Mouse (Mus musculus): ENCODE measurements at regions not wholly inside any gene's neighbourhood (a gene's known extent, or its start where the extent isn't known, plus 50 kb on each side); places are given as distances from the start of the nearest gene placed in this dataset.
"Not testable (repeated sequence)": the region's sequence is repeated elsewhere in the genome, so short reads cannot be mapped to it uniquely, and the experiment has no call there.

DNA sequence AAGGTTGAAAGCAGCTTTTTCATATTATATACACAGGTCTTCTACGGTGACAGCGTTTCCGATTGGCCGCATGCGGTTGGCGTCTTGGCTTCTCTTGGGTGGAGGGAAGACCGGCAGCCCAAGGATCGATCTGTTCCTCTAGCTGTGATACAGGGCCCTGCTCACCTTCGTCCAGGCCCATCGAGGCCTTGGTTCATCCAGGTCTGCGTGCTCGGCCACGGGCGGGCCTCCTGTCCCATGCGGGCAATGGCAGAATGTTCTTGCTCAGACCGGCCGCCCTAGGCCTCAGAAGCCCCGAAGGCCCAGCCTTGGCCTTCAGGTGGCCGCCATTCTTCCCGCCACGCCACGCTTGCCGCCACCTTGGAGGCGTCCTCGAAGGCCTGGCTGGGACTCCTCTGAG is 194.4 kb upstream of the Ppp6c start:
- DNase-seq (ENCODE audit: low spot score in 2 of 2) = no peak

- no peak for DNase-seq (ENCODE audit: low spot score in 2 of 2)
Measured at GRCm38 (mm10) chr2:39400336-39400735, 174.1 kb upstream of the Ppp6c start.

- no peak for DNase-seq (ENCODE audit: low spot score in 2 of 2)
Measured at GRCm38 (mm10) chr2:39399523-39399922, 173.3 kb upstream of the Ppp6c start.

GRCm38 (mm10) chr2:39394643-39395042 is 168.4 kb upstream of the Ppp6c start:
- no peak for DNase-seq (ENCODE audit: low spot score in 2 of 2)

GRCm38 (mm10) chr2:39377264-39377663 is 151.0 kb upstream of the Ppp6c start:
- DNase-seq (ENCODE audit: low spot score in 2 of 2) = no peak

DNA sequence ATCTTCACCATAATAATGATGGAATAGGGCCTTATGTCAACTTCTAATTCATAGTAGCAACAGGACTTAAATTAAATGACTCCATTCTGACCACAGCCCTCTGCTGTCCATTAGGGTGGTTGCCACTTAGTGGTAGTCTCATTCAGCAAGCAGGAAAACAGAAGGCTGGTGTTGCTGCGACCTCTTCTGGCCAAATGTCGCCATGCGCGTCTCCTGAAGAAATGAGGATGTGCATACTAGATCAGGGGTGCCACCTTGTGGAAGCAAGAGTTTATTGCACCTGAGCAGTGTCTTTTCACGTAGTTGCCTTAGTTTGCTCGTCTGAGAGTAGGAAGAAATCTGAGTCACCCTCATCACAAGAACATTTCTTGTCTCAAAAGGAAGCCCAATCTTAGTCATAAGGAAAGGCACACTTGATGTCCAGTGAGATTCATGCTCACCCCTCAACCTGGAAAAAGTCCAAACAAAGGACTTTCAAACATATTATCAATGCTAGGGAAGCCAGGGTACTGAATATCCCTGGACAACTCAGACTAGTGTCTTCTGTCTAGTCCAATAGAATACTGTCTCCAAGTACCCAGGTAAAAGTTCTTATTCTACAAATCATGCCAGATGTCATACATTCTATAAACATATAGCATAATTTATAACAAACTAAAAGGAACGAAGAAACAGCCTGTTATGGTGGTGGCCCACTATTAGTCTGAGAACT is 147.0 kb upstream of the Ppp6c start:
- peak; percentile 84 to 89 for DNase-seq (ENCODE audit: low spot score in 2 of 2)

DNA sequence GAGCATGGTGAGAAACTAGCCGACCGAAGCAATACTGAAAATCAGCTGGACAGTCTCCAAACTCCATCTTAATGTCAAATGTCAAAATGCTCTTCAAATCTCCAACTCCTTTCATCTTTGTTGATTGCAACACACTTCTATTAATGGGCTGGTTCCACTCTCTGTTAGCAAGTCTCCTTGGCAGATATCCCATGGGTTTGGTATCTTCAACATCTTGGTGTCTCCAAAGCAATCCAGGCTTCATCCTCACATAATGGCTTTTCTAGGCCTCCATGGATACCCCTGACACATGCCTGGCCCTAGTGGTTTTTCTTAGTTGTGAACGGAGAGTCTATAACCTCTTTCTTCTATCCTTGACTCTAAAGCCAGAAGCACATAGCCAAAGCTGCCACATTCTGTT is 118.0 kb upstream of the Ppp6c start:
- DNase-seq (ENCODE audit: low spot score in 2 of 2) = no peak

GRCm38 (mm10) chr2:39340406-39340805 is 114.2 kb upstream of the Ppp6c start:
- no peak for DNase-seq (ENCODE audit: low spot score in 2 of 2)

DNA sequence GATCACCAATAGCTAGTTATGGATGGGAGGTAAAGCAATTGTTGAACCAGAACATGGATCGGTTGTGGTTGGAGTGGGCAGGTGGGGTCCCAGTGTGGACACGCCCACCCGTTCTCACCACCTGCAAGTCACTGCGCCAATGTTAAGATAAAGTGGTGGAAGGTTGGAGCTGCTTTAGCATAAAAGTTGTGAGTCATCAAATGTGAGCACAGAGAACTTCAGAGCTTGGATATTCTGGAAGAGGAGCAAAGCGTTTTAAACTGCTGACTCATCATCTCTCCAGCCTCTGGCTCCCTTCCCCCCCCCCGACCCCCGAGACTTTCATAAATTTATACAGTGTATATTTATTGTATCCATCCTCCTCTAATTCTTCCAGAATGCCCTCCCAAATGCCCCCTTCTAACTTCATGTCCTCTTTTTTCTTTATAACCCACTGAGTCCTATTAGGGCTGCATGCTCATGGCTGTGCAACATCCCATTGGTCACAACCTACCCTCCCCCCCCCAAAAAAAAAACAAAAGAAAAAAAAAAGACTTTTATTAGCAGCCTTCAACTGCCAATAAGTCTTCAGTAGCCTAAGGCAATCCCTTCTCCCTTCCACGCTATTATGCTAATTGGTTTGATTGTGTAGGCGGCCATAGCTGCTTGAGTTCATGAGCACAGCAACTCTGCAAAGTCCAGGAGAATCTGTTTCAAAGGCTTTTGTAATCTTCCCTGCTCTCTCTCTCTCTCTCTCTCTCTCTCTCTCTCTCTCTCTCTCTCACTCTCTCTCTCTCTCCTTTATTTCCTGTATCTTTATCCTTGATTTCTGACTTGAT is 112.8 kb upstream of the Ppp6c start:
- no peak for DNase-seq (ENCODE audit: low spot score in 2 of 2)

DNA sequence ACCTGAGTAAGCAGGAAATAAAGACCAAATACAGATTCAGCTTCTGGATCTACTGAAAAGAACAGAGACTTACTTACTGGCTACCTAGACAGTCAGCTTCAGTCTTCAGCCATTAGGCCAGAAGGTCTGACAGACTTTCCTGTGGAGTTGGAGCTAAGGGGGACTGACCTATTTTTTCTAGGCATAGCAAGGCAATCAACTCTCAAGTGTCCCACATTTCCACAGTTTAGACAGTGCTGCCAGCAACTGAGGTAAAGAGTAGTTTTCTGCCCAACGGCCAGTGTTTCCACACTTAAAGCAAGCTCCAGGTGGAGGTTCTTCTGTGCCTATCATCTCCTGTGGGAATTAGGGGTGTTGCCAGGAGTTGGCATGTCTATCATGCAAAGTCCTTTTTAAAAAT is 111.3 kb upstream of the Ppp6c start:
- no peak for DNase-seq (ENCODE audit: low spot score in 2 of 2)

DNA sequence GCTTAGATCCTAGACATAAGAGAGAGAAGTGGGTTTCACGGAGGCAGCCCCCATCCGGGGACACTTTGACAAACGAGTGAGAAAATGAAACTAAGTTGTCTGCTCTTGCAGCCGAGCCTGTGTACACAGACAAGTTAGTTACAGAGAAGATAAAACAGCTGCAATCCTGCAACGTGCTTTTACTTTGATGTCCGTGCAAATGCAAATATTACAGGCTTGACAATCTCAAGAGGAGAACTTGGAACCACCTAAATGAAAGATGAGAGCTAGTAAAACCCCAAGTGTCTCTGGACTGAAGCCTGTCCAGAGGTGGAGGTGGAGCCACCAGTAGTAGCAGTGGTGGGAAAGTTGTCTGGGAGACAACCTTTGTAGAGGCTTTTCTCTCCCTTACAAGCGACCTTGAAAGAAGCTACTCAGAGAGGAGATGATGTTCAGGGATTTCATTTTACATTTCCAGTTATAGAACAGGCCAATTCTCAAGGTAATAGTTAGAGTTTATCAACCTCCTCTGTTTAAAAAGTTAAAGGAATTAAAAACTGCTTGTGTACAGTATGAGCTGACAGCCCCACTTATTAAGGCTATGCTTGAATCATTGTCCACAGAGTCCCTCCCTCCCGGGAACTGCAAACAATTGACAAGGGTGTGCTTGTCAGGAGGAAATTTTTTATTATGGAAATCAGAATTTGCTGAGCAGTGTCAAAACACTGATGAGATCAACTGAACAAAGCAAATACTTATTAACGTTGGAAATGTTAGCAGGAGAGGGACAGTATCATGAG is 99.7 kb upstream of the Ppp6c start:
- DNase-seq (ENCODE audit: low spot score in 2 of 2) = no peak

DNA sequence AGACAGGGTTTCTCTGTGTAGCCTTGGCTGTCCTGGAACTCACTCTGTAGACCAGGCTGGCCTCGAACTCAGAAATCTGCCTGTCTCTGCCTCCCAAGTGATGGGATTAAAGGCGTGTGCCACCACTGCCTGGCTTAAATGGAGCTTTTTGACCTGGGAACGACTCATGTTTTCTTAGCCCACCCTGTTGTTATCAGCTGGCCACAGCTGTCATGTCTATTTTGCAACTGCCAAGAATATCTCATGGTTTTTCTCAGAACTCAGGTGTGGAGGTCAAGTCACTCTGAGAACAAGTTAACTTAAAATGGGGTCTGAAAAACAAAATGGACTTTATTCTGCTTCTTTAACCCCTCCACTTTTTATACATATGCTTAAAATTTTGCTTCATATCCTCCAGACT is 98.9 kb upstream of the Ppp6c start:
- not testable (repeated sequence) for DNase-seq (ENCODE audit: low spot score in 2 of 2)

DNA sequence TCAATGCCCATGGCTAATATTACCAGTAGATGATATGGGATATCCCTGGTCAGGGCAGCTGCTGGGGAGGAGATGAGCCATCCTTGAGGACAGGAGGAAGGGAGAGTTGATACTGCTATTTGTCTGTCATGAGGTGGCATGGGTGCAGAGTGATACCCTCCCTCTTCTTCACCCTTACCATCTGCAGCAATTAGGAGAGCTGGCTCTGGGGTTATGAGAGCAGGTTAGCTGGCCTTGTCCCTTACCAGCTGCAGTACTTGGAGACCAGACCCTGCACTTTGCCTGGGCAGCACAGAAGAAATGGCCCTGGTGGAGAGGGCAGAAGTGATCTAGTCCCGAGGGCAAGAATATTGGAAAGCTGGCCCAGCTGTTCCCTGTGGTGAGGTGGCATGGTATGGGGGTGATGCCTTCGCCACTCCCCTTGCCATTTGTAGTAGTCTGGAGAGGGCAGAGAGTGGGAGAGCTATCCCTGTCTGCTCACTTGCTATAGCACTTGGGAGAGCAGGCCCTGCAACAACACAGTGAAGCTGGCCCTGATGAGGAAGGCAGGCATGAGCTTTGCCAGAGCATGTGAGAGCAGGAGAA is 73.6 kb upstream of the Ppp6c start:
- DNase-seq (ENCODE audit: low spot score in 2 of 2) = no peak

DNA sequence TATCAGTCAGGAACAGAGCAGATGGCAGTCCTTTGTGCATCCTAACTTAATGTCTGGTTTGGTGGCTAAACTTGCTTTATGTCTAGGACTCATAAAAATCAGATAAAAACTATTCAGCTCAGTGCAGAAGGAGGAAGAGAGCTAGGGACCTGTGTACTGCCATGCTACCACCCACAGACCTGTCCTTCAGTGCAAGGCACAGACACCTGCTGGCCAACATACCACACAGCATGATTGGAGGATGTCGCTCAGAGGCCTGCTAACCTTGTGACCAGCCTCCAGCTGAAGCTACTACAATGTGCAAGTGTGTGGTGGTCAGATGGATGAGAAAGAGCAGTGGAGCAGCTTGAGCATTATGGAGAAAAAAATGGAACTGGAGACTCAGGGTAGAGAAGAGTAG is 73.0 kb upstream of the Ppp6c start:
- no peak for DNase-seq (ENCODE audit: low spot score in 2 of 2)

DNA sequence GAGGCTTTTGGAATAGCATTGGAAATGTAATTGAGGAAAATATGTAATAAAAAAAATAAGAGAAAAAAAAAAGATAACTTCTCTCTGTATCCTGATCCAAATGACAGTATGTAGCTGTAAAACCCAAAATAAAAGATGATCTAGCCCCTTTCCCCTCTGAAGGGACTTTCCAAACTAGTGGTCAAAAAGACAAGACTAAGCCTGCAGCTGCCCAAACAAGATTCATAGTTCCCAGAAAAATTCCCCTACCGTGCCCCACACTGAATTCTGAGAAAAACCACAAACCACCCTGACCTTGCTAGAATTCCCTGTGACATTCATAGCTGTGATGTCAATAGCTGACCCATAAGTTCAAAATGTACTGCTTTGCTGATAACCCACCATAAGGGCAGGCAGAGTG is 69.2 kb upstream of the Ppp6c start:
- DNase-seq (ENCODE audit: low spot score in 2 of 2) = no peak

DNA sequence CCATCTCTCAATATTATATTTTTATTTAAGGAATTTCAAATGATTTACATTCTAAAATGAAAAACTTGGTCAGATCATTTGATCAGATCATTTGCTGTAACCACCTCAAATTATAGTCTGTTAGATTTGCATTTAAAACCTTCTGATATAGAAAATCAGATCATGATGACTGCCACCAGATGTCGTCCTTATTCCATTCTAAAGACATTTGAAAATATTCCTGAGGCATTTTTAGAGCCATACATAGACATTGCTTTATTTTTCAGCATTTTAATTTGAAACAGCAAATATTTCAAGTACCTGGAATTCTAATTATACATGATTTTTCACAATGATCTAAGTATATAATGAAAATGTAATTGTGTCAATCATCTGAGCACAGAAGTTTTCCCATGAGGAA is 52.0 kb upstream of the Ppp6c start:
- no peak for DNase-seq (ENCODE audit: low spot score in 2 of 2)

Data from urinary bladder, postnatal 4 days (tissue).